Mouse (Mus musculus) brown adipose tissue, adult 24 weeks (tissue): Measurements from ENCODE around the gene Pla2g4c. TPM values are rescaled to one million over a fixed set of nuclear protein-coding genes. Genes with fewer than 3 reads are reported as not detected.

Experiments used
- H3K27ac ChIP-seq: fragments of 200-500 bp; replicated peaks from 2 replicates; pipeline ENCODE4 v1.5.1; 2012; ENCODE audit warnings: low read depth, mild to moderate bottlenecking, low read length
- H3K4me1 ChIP-seq: fragments of 200-500 bp; 2 replicates; pipeline ENCODE4 v1.6.1; 2012; ENCODE audit warnings: low read length, mixed read lengths; ENCODE audit not compliant: control insufficient read depth, insufficient read depth, insufficient read length
- H3K4me3 ChIP-seq: fragments of 200-500 bp; 2 replicates; pipeline ENCODE4 v1.5.1; 2012; ENCODE audit warnings: low read depth, mild to moderate bottlenecking, low read length, moderate library complexity; ENCODE audit not compliant: insufficient read depth
- polyA plus RNA-seq: library from polyadenylated mRNA; stranded (reverse); fragments of >200 nt; gene quantifications from 2 replicates; pipeline ENCODE4 v1.2.4, GENCODE M21; 2012; ENCODE audit not compliant: missing spikeins, insufficient read depth, insufficient read length

Pla2g4c gene
- polyA plus RNA-seq, 1 experiment = not detected

- H3K4me3 ChIP-seq = no peak overlapping the region
- no peak overlapping the region for H3K27ac ChIP-seq
- H3K4me1 ChIP-seq = peaks cover 2% of the 10 kb centered on the region
Measured at GRCm38 (mm10) chr7:13309407-13309806, 15.0 kb upstream of the Pla2g4c start.

GRCm38 (mm10) chr7:13310493-13311199 is 13.8 kb upstream of the Pla2g4c start:
- Histone ChIP-seq H3K4me1 (peaks cover 5% of the 10 kb centered on the region), H3K27ac (no peak overlapping the region), H3K4me3 (no peak overlapping the region)

GRCm38 (mm10) chr7:13311401-13311800 is 13.1 kb upstream of the Pla2g4c start:
- no peak overlapping the region for H3K4me3 ChIP-seq
- peaks cover 5% of the 10 kb centered on the region for H3K4me1 ChIP-seq

GRCm38 (mm10) chr7:13314095-13314597 is 10.3 kb upstream of the Pla2g4c start:
- H3K4me3 ChIP-seq = no peak overlapping the region
- H3K4me1 ChIP-seq = peaks cover 5% of the 10 kb centered on the region
- H3K27ac ChIP-seq = no peak overlapping the region

More at GRCm38 (mm10) chr7:13311401-13311800, 13.1 kb upstream of the Pla2g4c start:
- no peak overlapping the region for H3K27ac ChIP-seq

GRCm38 (mm10) chr7:13321424-13321823 is 3.0 kb upstream of the Pla2g4c start:
- no peak overlapping the region for H3K27ac ChIP-seq
- no peak overlapping the region for H3K4me3 ChIP-seq
- H3K4me1 ChIP-seq = no peaks in the 10 kb centered on the region

- no peak overlapping the region for H3K4me3 ChIP-seq
- H3K4me1 ChIP-seq = no peaks in the 10 kb centered on the region
- H3K27ac ChIP-seq = no peak overlapping the region
Measured at GRCm38 (mm10) chr7:13330575-13330974, 6.1 kb downstream of the Pla2g4c start.

- Histone ChIP-seq H3K4me1 (no peaks in the 10 kb centered on the region), H3K27ac (no peak overlapping the region), H3K4me3 (no peak overlapping the region)
Measured at GRCm38 (mm10) chr7:13355943-13356342, 31.5 kb downstream of the Pla2g4c start.

GRCm38 (mm10) chr7:13380588-13380987 is 56.1 kb downstream of the Pla2g4c start:
- H3K4me3 ChIP-seq = no peak overlapping the region
- H3K4me1 ChIP-seq = no peaks in the 10 kb centered on the region
- H3K27ac ChIP-seq = no peak overlapping the region

GRCm38 (mm10) chr7:13397832-13398231 is 73.4 kb downstream of the Pla2g4c start, which contains the start of gene Cabp5:
Gene Cabp5 (plus strand): TSS chr7:13398132.
- H3K4me1 ChIP-seq = no peaks in the 10 kb centered on the region
- no peak within 1 kb of the TSS for H3K27ac ChIP-seq
- H3K4me3 ChIP-seq = no peak within 1 kb of the TSS

Other genes starting within 250 kb of the Pla2g4c start
- gene Vmn1r85, start 229.5 kb upstream of the Pla2g4c start, polyA plus RNA-seq = 0.16 TPM in 1 of 2 replicates, not detected in the other
- not detected in 2 replicates for gene Vmn1r86, start 204.7 kb upstream of the Pla2g4c start, polyA plus RNA-seq
- gene Vmn1r87, start 184.5 kb upstream of the Pla2g4c start, polyA plus RNA-seq = not detected in 2 replicates
- gene Vmn1r88, start 165.1 kb upstream of the Pla2g4c start, polyA plus RNA-seq = not detected in 2 replicates
- gene Vmn1r89, start 111.6 kb upstream of the Pla2g4c start, polyA plus RNA-seq = not detected in 2 replicates
- 3.7 and 3.9 TPM in 2 replicates for gene Lig1, start 47.4 kb upstream of the Pla2g4c start, polyA plus RNA-seq
- 5.0 and 6.5 TPM in 2 replicates for gene Zswim9, start 45.9 kb upstream of the Pla2g4c start, polyA plus RNA-seq
- gene Cabp5, start 73.5 kb downstream of the Pla2g4c start, polyA plus RNA-seq = not detected in 2 replicates
- gene Bsph1, start 126.2 kb downstream of the Pla2g4c start, polyA plus RNA-seq = not detected in 2 replicates
- gene Bsph2, start 246.4 kb downstream of the Pla2g4c start, polyA plus RNA-seq = not detected in 2 replicates